Mouse (Mus musculus) liver, adult 2 months (tissue): ENCODE measurements around the gene Ppp2r2d.

Experiments
- CTCF ChIP-seq: fragments of 200-500 bp; IDR thresholded peaks from 2 replicates; pipeline ENCODE4 v1.5.1; 2011; ENCODE audit warnings: low read depth, low read length, control low read depth
- POLR2A ChIP-seq: fragments of 200-500 bp; IDR thresholded peaks from 2 replicates; pipeline ENCODE4 v1.6.1; 2011; ENCODE audit warnings: low read length, control low read depth; ENCODE audit not compliant: insufficient read depth; ENCODE audit errors: extremely low read depth

DNA sequence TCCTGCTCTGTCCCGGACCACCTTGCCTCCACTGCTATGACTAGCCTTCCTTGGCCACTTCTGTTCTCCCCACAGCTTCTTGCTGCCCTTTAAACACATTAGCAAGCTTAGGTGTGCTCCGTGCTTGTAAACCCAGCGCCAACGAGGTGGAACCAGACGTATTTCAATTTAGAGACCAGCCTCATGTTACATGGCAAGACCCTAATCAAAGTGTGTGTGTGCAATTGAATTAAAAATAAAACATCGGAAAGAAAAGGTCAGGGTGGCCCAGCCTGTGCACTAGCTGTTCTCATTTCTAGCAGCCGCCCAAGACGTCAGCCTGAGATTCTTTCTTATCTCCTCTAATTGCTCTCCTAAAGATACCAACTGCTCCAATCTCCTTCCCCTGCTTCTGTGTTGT, 768 bp upstream of the Ppp2r2d start:
- TF ChIP-seq CTCF: no peak
- no peak for TF ChIP-seq POLR2A
